Mouse (Mus musculus): ENCODE data around the gene Hba-x. TPM values are rescaled to one million over a fixed set of nuclear protein-coding genes. Genes with fewer than 3 reads are reported as not detected.

The Hba-x gene
- polyA plus RNA-seq (2015; fragmentation: Nextera tagmentation; extraction: Ambion mirVana) = 0.18 TPM in 1 of 2 replicates, not detected in the other

GRCm38 (mm10) chr11:32276347-32276746 lies at the start of gene Hba-x:
Gene Hba-x, plus strand, starts transcription at chr11:32276400.
- DNase-seq (ENCODE audit: low spot score) = no peak
- H3K4me3 ChIP-seq (ENCODE audit: low read depth, low read length) = no peak within 1 kb of the TSS
- H3K27me3 ChIP-seq (ENCODE audit: control insufficient read depth, insufficient read depth, low read length) = no peaks in the 10 kb centered on the region
- no peaks in the 10 kb centered on the region for H3K4me1 ChIP-seq (replicated peaks; ENCODE audit: control insufficient read depth, insufficient read depth)
- no peak within 1 kb of the TSS for H3K9ac ChIP-seq (ENCODE audit: low read length)
- no peaks in the 10 kb centered on the region for H3K36me3 ChIP-seq (ENCODE audit: control insufficient read depth, insufficient read depth, low read length)
- TF ChIP-seq CTCF (IDR thresholded peaks at IDR 0.05; ENCODE audit: low read depth) (no peak), EP300 (optimal IDR thresholded peaks at IDR 0.05) (no peak)
- ATAC-seq (ENCODE audit: low FRiP score, low TSS enrichment) = no peak
- 74% methylated on average over 3 of the region's 3 CpGs for WGBS
- H3K4me2 ChIP-seq (replicated peaks; ENCODE audit: low read depth) = no peak within 1 kb of the TSS
- H3K9me3 ChIP-seq (ENCODE audit: control insufficient read depth, low read length) = no peaks in the 10 kb centered on the region
- H3K27ac ChIP-seq (replicated peaks) = no peak within 1 kb of the TSS

- DNase-seq (ENCODE audit: low spot score) = no peak
- ATAC-seq (ENCODE audit: low FRiP score, low TSS enrichment) = no peak
- peaks cover 7% of the 10 kb centered on the region for H3K36me3 ChIP-seq (ENCODE audit: control insufficient read depth, insufficient read depth, low read length)
- H3K27me3 ChIP-seq (ENCODE audit: control insufficient read depth, insufficient read depth, low read length) = no peaks in the 10 kb centered on the region
- peak overlapping the region; percentile 74 for H3K9ac ChIP-seq (ENCODE audit: low read length)
- peak overlapping the region; percentile 65 for H3K4me3 ChIP-seq (ENCODE audit: low read depth, low read length)
- peak overlapping the region; percentile 93; the same call in 1 of the 2 replicates for H3K27ac ChIP-seq (replicated peaks)
- H3K4me1 ChIP-seq (replicated peaks; ENCODE audit: control insufficient read depth, insufficient read depth) = peaks cover 25% of the 10 kb centered on the region
- H3K4me2 ChIP-seq (replicated peaks; ENCODE audit: low read depth) = peak overlapping the region; percentile 89
- TF ChIP-seq CTCF (IDR thresholded peaks at IDR 0.05; ENCODE audit: low read depth) (no peak), EP300 (optimal IDR thresholded peaks at IDR 0.05) (no peak)
- H3K9me3 ChIP-seq (ENCODE audit: control insufficient read depth, low read length) = no peaks in the 10 kb centered on the region
- WGBS = 17% methylated on average over 1 of the region's 1 CpGs
Measured at GRCm38 (mm10) chr11:32227041-32227440, 49.2 kb upstream of the Hba-x start.

- Histone ChIP-seq H3K36me3 (ENCODE audit: control insufficient read depth, insufficient read depth, low read length) (peaks cover 7% of the 10 kb centered on the region), H3K27ac (replicated peaks) (no peak overlapping the region), H3K9me3 (ENCODE audit: control insufficient read depth, low read length) (no peaks in the 10 kb centered on the region), H3K4me2 (replicated peaks; ENCODE audit: low read depth) (no peak overlapping the region), H3K27me3 (ENCODE audit: control insufficient read depth, insufficient read depth, low read length) (no peaks in the 10 kb centered on the region), H3K9ac (ENCODE audit: low read length) (no peak overlapping the region), H3K4me3 (ENCODE audit: low read depth, low read length) (no peak overlapping the region), H3K4me1 (replicated peaks; ENCODE audit: control insufficient read depth, insufficient read depth) (peaks cover 22% of the 10 kb centered on the region)
- no peak for ATAC-seq (ENCODE audit: low FRiP score, low TSS enrichment)
- WGBS = 83% methylated on average over 9 of the region's 9 CpGs
- no peak for DNase-seq (ENCODE audit: low spot score)
- TF ChIP-seq EP300 (optimal IDR thresholded peaks at IDR 0.05) (no peak), CTCF (IDR thresholded peaks at IDR 0.05; ENCODE audit: low read depth) (no peak)
Measured at GRCm38 (mm10) chr11:32227555-32227954, 48.6 kb upstream of the Hba-x start.

GRCm38 (mm10) chr11:32228292-32228845 lies 47.8 kb upstream of the Hba-x start:
- Histone ChIP-seq H3K9me3 (ENCODE audit: control insufficient read depth, low read length) (no peaks in the 10 kb centered on the region), H3K27ac (replicated peaks) (no peak overlapping the region), H3K27me3 (ENCODE audit: control insufficient read depth, insufficient read depth, low read length) (no peaks in the 10 kb centered on the region), H3K4me3 (ENCODE audit: low read depth, low read length) (no peak overlapping the region), H3K9ac (ENCODE audit: low read length) (no peak overlapping the region), H3K4me2 (replicated peaks; ENCODE audit: low read depth) (no peak overlapping the region), H3K4me1 (replicated peaks; ENCODE audit: control insufficient read depth, insufficient read depth) (peaks cover 18% of the 10 kb centered on the region), H3K36me3 (ENCODE audit: control insufficient read depth, insufficient read depth, low read length) (peaks cover 8% of the 10 kb centered on the region)
- 92% methylated on average over 3 of the region's 3 CpGs for WGBS
- ATAC-seq (ENCODE audit: low FRiP score, low TSS enrichment) (no peak), DNase-seq (ENCODE audit: low spot score) (no peak)
- no peak for TF ChIP-seq CTCF (IDR thresholded peaks at IDR 0.05; ENCODE audit: low read depth)
- TF ChIP-seq EP300 (optimal IDR thresholded peaks at IDR 0.05) = no peak

- no peaks in the 10 kb centered on the region for H3K27me3 ChIP-seq (ENCODE audit: control insufficient read depth, insufficient read depth, low read length)
Measured at GRCm38 (mm10) chr11:32230220-32230619, 46.0 kb upstream of the Hba-x start.

GRCm38 (mm10) chr11:32231125-32231524 lies 45.1 kb upstream of the Hba-x start:
- Histone ChIP-seq H3K36me3 (ENCODE audit: control insufficient read depth, insufficient read depth, low read length) (peaks cover 15% of the 10 kb centered on the region), H3K9ac (ENCODE audit: low read length) (no peak overlapping the region), H3K27ac (replicated peaks) (no peak overlapping the region), H3K4me1 (replicated peaks; ENCODE audit: control insufficient read depth, insufficient read depth) (peaks cover 8% of the 10 kb centered on the region), H3K4me2 (replicated peaks; ENCODE audit: low read depth) (no peak overlapping the region), H3K4me3 (ENCODE audit: low read depth, low read length) (no peak overlapping the region), H3K9me3 (ENCODE audit: control insufficient read depth, low read length) (no peaks in the 10 kb centered on the region), H3K27me3 (ENCODE audit: control insufficient read depth, insufficient read depth, low read length) (no peaks in the 10 kb centered on the region)
- TF ChIP-seq EP300 (optimal IDR thresholded peaks at IDR 0.05) (no peak), CTCF (IDR thresholded peaks at IDR 0.05; ENCODE audit: low read depth) (no peak)
- 92% methylated on average over 2 of the region's 2 CpGs for WGBS
- DNase-seq (ENCODE audit: low spot score) (no peak), ATAC-seq (ENCODE audit: low FRiP score, low TSS enrichment) (no peak)

More at GRCm38 (mm10) chr11:32230220-32230619, 46.0 kb upstream of the Hba-x start:
- H3K4me2 ChIP-seq (replicated peaks; ENCODE audit: low read depth) = no peak overlapping the region
- H3K4me3 ChIP-seq (ENCODE audit: low read depth, low read length) = no peak overlapping the region
- H3K36me3 ChIP-seq (ENCODE audit: control insufficient read depth, insufficient read depth, low read length) = peaks cover 15% of the 10 kb centered on the region
- no peak for ATAC-seq (ENCODE audit: low FRiP score, low TSS enrichment)
- 73% methylated on average over 4 of the region's 4 CpGs for WGBS
- H3K9me3 ChIP-seq (ENCODE audit: control insufficient read depth, low read length) = no peaks in the 10 kb centered on the region
- no peak overlapping the region for H3K27ac ChIP-seq (replicated peaks)
- peaks cover 8% of the 10 kb centered on the region for H3K4me1 ChIP-seq (replicated peaks; ENCODE audit: control insufficient read depth, insufficient read depth)
- H3K9ac ChIP-seq (ENCODE audit: low read length) = no peak overlapping the region
- TF ChIP-seq CTCF (IDR thresholded peaks at IDR 0.05; ENCODE audit: low read depth) (no peak), EP300 (optimal IDR thresholded peaks at IDR 0.05) (no peak)
- no peak for DNase-seq (ENCODE audit: low spot score)
